Mouse (Mus musculus) fibroblast of lung, adult 2 months (primary cell): ENCODE measurements at regions not wholly inside any gene's neighbourhood (a gene's known extent, or its start where the extent isn't known, plus 50 kb on each side); places are given as distances from the start of the nearest gene placed in this dataset.

Experiments
- DNase-seq: peaks from one replicate; pipeline ENCODE4 v3.0.0-alpha.2; 2011; ENCODE audit warnings: low read depth

DNA sequence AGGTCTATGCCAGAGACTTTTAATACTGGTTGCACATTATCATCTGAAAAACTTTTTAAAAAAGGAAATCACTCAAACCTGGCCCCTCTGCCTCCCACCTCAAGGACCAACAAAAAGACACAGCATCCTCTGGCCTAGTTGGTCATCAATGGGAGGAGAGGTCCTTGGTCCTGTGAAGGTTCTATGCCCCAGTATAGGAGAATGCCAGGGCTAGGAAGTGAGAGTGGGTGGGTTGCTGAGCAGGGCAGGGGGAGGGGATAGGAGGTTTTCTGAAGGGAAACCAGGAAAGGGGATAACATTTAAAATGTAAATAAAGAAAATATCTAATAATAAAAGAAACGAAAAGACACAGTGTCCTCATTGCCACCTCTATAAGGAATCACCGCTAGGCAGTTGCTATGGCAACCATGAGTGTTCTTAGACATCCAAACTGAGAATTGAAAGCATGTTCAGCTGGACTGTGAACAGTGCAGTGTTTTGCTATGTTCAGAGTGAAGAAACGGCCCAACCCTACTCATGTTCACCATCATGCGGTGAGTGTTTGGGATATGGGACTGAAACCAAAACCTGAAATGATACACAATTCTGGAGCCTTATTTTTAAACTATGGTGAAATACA, 82.5 kb upstream of the 4933402D24Rik start:
- DNase-seq, result no peak

- DNase-seq, result no peak
These were observed 81.2 kb upstream of the 4933402D24Rik start for GRCm38 (mm10) chr1:63850262-63850661.

DNA sequence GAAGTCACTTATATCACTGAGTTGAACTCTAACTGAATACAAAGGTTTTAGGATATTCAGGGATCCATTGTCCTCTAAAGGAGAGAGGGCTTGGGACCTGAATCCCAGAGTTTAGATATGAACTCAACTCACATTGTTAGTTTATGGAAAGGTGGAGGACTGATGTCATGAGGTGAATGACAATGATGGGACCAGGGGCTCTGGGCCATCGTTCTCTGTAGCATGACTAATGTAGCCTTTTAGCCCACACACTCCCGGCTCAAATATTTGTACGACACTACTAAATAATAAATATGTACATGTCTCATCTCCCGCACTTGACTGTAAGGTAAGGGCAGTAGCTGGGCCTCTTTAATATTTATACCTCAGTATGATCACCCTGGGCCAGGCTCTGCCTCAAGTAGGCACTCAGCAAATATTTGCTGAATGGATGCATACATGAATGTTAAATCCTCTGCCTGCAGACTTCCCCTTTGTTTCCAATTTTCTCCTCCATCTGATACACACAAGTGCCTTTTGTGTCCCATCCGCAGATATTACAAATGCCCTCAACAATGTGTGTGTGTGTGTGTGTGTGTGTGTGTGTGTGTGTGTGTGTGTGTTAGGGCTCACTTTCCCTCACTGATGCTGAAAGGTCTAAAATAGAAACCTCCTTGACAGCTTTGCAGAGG, 59.2 kb upstream of the 4933402D24Rik start:
- no peak for DNase-seq

- DNase-seq, result no peak
These were observed 51.7 kb upstream of the 4933402D24Rik start for GRCm38 (mm10) chr1:63820614-63821270.

GRCm38 (mm10) chr1:63819536-63820254, 50.6 kb upstream of the 4933402D24Rik start:
- DNase-seq, result no peak
